Mouse (Mus musculus): Measurements from ENCODE around the gene Ppp2r1b.

Ppp2r1b gene

DNA sequence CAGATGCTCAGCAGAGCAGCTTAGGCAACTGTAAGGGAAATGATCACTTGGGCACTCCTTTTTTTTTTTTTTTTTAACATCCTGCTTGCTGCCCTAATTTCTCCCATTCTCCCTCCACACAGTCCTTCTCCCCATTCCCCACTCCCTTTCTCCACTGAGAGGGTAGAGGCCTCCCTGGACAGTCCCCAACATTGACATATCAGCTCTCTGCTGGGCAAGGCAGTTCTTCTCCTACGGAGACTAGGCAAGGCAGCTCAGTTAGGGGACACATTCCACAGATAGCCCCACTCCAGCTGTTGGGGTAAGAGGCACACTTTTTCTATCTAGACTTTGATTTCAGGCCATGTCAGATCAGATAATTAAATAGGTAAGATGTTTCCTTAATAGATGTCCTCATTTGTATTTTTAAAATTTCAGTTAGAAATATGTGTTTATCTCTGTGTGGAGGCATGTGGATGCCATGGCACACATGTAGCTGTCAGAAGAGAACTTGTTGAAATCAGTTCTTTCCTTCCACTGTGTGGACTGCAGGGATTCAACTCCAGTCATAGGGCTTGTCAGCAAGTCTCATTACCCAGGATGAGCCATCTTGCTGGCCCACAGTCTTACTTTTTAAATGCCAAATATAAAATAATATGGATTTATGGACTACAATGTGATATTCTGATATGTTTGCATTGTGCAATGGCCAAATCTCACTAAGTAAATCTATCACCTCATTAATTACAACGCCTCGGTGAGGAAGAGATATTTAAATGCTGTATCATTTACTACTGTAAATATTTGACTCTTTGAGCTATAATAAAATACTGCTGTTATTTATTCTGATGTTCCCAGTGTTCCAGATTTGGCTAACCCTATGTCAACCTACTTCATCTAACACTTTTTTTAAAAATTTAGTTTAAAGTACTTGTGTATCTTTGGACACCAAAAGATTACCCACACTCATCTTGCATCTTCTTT, 76.1 kb downstream of the Ppp2r1b start:
- no peak for DNase-seq (ENCODE audit: low spot score)

DNA sequence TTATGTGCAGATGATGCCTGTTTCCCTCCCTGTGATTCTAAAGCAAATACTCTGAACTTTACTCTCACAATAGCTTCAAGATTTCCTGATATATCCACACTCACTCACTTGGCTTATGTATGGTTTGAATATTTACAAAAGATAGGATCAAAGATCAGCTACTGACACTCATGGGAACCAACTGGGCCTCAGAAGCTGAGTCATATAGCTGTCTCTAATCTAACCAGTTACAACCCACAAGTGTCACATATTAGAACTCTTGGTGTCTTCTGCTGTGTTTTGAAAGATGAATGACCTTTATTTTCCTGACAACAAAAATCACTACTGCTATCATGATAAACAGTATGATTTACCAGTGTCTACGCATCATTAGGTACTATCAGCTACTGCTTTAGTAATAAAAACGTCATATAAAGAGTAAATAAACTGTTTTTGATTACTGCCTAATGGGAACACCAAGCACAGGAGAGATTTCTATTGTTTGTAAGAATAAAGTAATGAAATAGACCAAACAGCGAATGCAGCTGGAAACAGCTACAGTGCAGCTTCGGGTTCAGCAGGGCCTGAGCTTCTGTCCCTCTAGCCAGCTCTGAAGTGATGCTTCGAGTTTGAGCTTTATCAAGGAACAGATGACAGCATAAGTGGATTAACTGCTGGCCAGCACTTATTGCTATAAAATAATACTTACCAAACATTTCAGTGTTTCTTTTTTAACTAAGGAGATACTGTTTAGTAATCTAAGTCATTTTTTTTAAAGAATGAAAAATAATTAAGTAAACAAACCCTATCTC, 77.5 kb downstream of the Ppp2r1b start:
- no peak for DNase-seq (ENCODE audit: low spot score)

DNA sequence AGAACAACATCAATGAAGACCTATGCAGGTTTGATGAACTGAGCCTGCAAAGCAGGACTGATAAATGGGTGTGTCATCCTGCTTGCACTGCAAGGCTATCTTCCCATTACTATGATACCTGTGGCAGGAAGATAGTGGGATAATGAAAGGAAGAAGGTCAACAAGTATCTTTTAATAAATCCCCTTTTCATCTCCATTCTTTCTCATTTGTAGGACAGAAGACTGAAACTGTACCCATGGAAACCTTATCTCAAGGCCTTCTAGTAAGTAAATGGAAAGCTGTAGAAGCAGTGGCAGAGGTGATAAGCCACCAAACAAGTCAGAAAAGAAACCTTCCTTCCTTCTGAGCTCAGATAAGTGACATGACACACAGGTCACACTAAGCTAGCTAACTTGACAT, 79.4 kb downstream of the Ppp2r1b start:
- no peak for DNase-seq (ENCODE audit: low spot score)

DNA sequence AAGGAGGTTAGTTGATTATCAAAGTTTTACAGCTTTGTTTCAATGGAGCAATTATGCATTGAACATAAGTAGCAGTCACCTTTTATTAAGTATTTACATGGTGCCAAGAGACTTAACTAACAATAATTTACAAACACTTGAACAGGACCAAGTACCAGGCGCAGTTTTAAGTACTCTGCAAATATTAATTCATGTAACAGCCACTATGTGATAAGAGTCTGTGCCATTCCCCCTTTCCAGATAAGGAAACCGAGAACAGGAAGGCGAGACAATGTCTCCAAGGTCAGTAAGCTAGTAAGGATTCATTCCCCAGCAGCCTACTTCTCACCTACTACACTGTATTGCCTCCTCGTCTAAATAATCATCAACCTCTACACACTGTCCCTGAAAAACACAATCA, 80.7 kb downstream of the Ppp2r1b start:
- no peak for DNase-seq (ENCODE audit: low spot score)

DNA sequence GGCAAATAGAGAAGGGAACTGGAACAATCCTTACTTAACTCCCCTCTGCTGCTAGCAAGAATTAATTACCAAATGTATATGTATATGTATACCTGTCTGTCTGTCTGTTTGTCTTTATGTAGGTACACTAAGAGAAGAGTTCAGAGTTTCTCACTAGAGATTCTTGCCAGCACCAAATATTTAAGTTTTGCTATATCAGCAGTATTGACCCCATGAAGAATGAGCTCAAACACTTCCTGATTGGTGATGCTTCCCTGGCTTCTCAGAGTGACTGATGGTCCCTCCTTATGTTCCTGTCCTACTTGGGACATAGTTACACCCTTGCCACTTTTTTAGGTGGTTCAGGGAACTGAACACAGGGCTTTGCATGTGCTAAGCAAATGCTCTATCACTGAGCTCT, 84.9 kb downstream of the Ppp2r1b start:
- no peak for DNase-seq (ENCODE audit: low spot score)

DNA sequence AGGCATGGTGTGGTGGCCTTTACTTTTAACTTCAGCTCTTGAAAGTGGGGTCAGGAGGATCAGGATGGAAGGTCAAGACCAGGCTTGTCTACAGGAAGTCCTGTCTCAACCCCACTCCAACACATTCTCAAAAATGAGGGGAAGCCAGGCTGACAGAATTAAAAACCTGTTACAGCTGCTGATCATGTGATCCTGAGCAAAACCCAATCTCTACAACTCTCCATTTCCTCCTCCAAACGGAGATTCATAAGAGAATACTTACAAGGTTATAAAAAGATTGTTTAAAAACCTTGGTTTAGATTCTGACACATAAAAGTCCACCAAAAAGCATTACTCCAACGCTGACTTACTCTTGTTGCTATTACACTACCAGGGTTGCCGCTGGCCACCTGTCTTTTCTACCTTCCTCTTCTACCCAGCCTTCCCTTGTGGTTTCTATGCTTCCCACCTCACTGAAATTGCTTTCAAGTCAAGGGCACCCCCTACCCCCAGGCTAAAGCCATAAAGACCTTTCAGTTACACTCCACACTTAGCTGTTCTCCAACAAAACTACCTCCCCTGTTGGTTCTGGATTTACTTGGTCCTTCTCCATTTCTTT, 96.8 kb downstream of the Ppp2r1b start:
- no peak for DNase-seq (ENCODE audit: low spot score)

DNA sequence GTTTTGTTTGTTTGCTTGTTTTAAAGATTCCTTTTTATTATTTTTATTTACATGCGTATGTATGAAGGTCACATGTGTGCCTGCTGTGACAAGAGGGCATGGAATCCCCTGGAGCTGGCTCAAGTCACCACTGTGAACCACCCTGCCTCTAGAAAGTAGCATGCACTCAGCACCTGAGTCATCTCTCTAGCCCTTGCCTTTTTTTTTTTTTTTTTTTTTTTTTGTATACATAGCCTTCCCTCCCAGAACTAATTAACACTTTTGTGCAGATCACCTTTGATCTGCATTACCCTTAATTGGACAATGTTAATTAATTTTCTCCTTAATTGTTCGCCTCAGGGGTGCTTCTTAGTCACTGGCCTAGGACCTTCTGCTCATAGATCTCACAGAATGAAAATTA, 97.6 kb downstream of the Ppp2r1b start:
- DNase-seq (ENCODE audit: low spot score), result no peak
